Mouse (Mus musculus) bone marrow macrophage, adult 2 months (primary cell): ENCODE measurements around the gene Ybx1.

ENCODE experiments used
- CTCF ChIP-seq: IDR thresholded peaks from 2 replicates; pipeline ENCODE4 v1.5.1; 2012; ENCODE audit warnings: low read depth, mild to moderate bottlenecking, low read length, moderate library complexity
- POLR2A ChIP-seq: IDR thresholded peaks from 2 replicates; pipeline ENCODE4 v1.6.1; 2012; ENCODE audit warnings: mild to moderate bottlenecking, low read depth, low read length, borderline replicate concordance

- TF ChIP-seq CTCF = no peak
- TF ChIP-seq POLR2A = no peak
Observed at GRCm38 (mm10) chr4:119257083-119257482, 37.3 kb downstream of the Ybx1 start.
